ENCODE assay signal across 8 mouse cellular contexts in the genomic region with DNA sequence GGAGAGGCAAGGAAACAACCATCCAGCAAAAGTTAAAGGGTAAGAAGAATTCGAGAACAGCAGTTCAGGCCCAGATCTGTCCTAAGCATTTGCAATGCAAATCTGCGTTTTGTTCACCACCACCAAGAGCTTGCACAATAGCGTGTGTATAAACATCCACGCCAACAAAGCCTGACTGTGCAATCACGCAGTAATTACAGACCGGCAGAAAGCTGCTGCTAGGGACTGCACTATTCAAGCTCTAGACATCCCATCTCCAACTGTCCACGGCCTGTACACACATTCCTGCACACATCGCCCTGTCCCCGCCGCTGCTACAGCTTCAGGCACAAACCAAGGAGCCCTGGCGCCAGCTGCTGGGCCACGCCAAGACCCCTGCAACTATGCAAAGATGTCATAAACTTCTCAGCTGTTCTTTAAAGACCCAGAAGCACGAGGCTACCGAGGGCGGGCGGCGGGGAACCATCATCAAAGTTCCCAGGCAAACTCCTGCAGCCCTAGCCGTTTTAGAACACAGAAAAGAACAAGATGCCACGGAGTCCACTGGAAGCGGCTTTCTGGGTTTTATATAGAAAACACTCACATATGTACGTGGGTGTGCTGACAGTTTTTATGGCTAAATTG. TPM values are rescaled to one million over a fixed set of nuclear protein-coding genes. Genes with fewer than 3 reads are reported as not detected.
DNase-seq lines count a peak whose midpoint lies in the region; ATAC-seq lines count a peak whose summit lies in the region.

No protein-coding gene starts in this region.

- H3K4me1 ChIP-seq in heart, embryonic 13.5 days = peaks cover 70% of the 10 kb centered on the region

- H3K36me3 ChIP-seq in heart, embryonic 13.5 days = peaks cover 5% of the 10 kb centered on the region; the same call in 1 of the 2 replicates

- peak; percentile 68 to 73 for DNase-seq in heart, adult 18-20 months
- DNase-seq in heart, adult 8-10 months (ENCODE audit: low spot score) = no peak
- DNase-seq in layer of hippocampus, adult 9-10 months (ENCODE audit: low spot score) = peak; percentile 40
- DNase-seq in lung, postnatal 10 days = peak; percentile 78
- DNase-seq in retina, postnatal 1 day = peak; percentile 48

- H3K9me3 ChIP-seq in heart, embryonic 13.5 days = no peaks in the 10 kb centered on the region

- peak overlapping the region; percentile 85 for H3K4me2 ChIP-seq in heart, embryonic 13.5 days

- ATAC-seq in common myeloid progenitor, adult 5-6 weeks (replicated peaks; ENCODE audit: low read depth, poor library complexity, severe bottlenecking) = peak; percentile 13; the same call in 1 of the 2 replicates
- no peak for ATAC-seq in heart, embryonic 13.5 days (ENCODE audit: extremely low read depth, insufficient number of reproducible peaks, low FRiP score, low TSS enrichment)
- no peak for ATAC-seq in activated CD4-positive, CD25-positive, alpha-beta regulatory T cell, adult 4 months

- H3K4me3 ChIP-seq in heart, embryonic 13.5 days = peak overlapping the region; percentile 95

- H3K9ac ChIP-seq in heart, embryonic 13.5 days = peak overlapping the region; percentile 96

- no peaks in the 10 kb centered on the region; the same call in 1 of the 2 replicates for H3K27me3 ChIP-seq in heart, embryonic 13.5 days (replicated peaks)

- 8% methylated on average over 21 of the region's 21 CpGs for WGBS in heart, embryonic 13.5 days

- peak overlapping the region; percentile 94 for H3K27ac ChIP-seq in heart, embryonic 13.5 days (replicated peaks)

RNA-seq across cellular contexts. Expression of a gene that starts 1.1 kb away (rescaled TPM):
- total RNA-seq in heart, adult 18-20 months (2021) = 10 to 100 TPM; 10.5 to 13.3 TPM
- 10 to 100 TPM; 13.1 to 17.5 (median 14.5) TPM for total RNA-seq in heart, adult 8-10 months (2022)
- 13.0 and 15.1 TPM in 2 replicates for total RNA-seq in common myeloid progenitor, adult 5-6 weeks (2017)
- 6.8 and 7.3 TPM in 2 replicates for polyA plus RNA-seq in heart, embryonic 13.5 days (2015; fragmentation: Nextera tagmentation; extraction: Ambion mirVana)
- polyA plus RNA-seq in activated CD4-positive, CD25-positive, alpha-beta regulatory T cell, adult 4 months (2017; shearing (Covaris generic)) = 1 to 10 TPM; 6.8 to 7.1 TPM
